Mouse (Mus musculus) midbrain, postnatal 0 days (tissue): ENCODE results near the gene Adamts16. TPM values are rescaled to one million over a fixed set of nuclear protein-coding genes. Genes with fewer than 3 reads are reported as not detected.

Experiments used
- ATAC-seq: fragments of 200-750 bp; cut with Nextera tagmentation; 2 replicates; pipeline ENCODE4 v1.8.0; 2017; ENCODE audit warnings: moderate number of reproducible peaks, mild to moderate bottlenecking, moderate TSS enrichment, moderate library complexity; ENCODE audit not compliant: low FRiP score
- DNase-seq: peaks from one replicate; pipeline ENCODE4 v3.0.0-alpha.2; 2015; ENCODE audit warnings: low spot score
- H3K27ac ChIP-seq: fragments of 300-500 bp; sonication (generic); 2 replicates; pipeline ENCODE4 v1.5.1; 2014; ENCODE audit warnings: low read depth, mild to moderate bottlenecking, low read length, mixed read lengths
- H3K27me3 ChIP-seq: fragments of 300-500 bp; sonication (generic); 2 replicates; pipeline ENCODE4 v1.6.1; 2014; ENCODE audit warnings: low read length, control low read depth, mixed read lengths; ENCODE audit not compliant: insufficient read depth
- H3K36me3 ChIP-seq: fragments of 300-500 bp; sonication (generic); 2 replicates; pipeline ENCODE4 v1.6.1; 2014; ENCODE audit warnings: low read length, control low read depth, mixed read lengths; ENCODE audit not compliant: insufficient read depth
- H3K4me1 ChIP-seq: fragments of 300-500 bp; sonication (generic); 2 replicates; pipeline ENCODE4 v1.6.1; 2014; ENCODE audit warnings: mild to moderate bottlenecking, control low read depth, antibody characterized with exemption, low read length, mixed read lengths; ENCODE audit not compliant: insufficient read depth
- H3K4me2 ChIP-seq: fragments of 300-500 bp; sonication (generic); 2 replicates; pipeline ENCODE4 v1.6.1; 2014; ENCODE audit warnings: low read depth, mild to moderate bottlenecking, low read length, mixed read lengths; ENCODE audit not compliant: poor library complexity, severe bottlenecking
- H3K4me3 ChIP-seq: fragments of 300-500 bp; sonication (generic); 2 replicates; pipeline ENCODE4 v1.5.1; 2014; ENCODE audit warnings: low read depth, mild to moderate bottlenecking, low read length, moderate library complexity
- H3K9ac ChIP-seq: fragments of 300-500 bp; sonication (generic); replicated peaks from 2 replicates; pipeline ENCODE4 v1.6.1; 2014; ENCODE audit warnings: mild to moderate bottlenecking, low read length, moderate library complexity, mixed read lengths; ENCODE audit not compliant: poor library complexity, severe bottlenecking
- H3K9me3 ChIP-seq: fragments of 300-500 bp; sonication (generic); 2 replicates; pipeline ENCODE4 v1.6.1; 2016; ENCODE audit warnings: low read length, control low read depth
- CTCF ChIP-seq: IDR thresholded peaks from 2 replicates; pipeline ENCODE4 v1.5.1; 2016; ENCODE audit warnings: antibody characterized with exemption, mild to moderate bottlenecking
- WGBS: fragments of 180-500 bp; shearing (Covaris S2); extraction: QIAGEN DNeasy Blood & Tissue Kit; methylation state at CpG from one replicate; pipeline ENCODE4 v1.1.7; 2014; 5-methylcytosine and 5-hydroxymethylcytosine counted together
- polyA plus RNA-seq: library from polyadenylated mRNA; unstranded; fragments of >200 nt; fragmentation: Nextera tagmentation; extraction: Ambion mirVana; gene quantifications from 2 replicates; pipeline ENCODE4 v1.2.1, GENCODE M21; 2015
- total RNA-seq: library from RNA; depleted of rRNA; stranded (reverse); fragments of >200 nt; gene quantifications from 2 replicates; pipeline ENCODE4 v1.2.3, GENCODE M21; 2014

The Adamts16 gene
- total and polyA plus RNA-seq, 2 experiments from 2014 or later, result 2.2 to 4.8 TPM

DNA sequence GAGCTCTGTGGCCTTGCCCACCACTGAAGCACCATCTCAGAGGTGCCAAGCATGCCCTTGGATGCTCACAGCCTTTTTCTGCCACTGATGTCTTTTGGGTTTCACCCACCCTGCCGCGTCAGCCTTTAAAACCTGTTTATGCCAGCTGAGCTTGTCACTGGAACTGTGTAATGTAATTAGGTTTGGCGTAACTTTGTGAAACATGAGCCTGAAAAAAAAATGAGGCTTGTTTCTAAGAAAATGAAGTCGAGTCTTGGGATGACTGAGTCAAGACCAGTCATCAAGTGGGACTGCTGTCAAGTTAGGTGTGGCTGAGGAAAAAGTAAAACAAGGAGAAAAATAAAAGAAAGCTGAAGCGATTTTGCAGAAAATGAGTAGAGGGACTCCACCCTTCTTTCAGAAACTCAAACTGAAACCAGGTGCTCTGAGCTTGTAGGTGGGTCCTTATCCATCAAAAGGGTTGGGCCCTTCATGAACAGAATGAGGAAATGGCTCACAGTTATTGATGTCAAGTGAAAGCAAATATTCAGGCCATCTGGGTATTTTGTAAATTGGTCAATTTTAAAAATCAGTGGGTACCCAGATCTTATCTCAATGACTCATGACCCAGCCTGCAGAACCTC is 97.1 kb downstream of the Adamts16 start:
- no peak for TF ChIP-seq CTCF
- no peak overlapping the region for H3K4me2 ChIP-seq
- ATAC-seq, result no peak
- 0 out of 2 replicates have a peak, but pooled peaks cover 3% of the 10 kb centered on the region for H3K4me1 ChIP-seq
- no peak overlapping the region for H3K4me3 ChIP-seq
- no peak for DNase-seq
- no peaks in the 10 kb centered on the region for H3K36me3 ChIP-seq
- 80% methylated on average over 5 of the region's 5 CpGs for WGBS
- H3K9me3 ChIP-seq, result no peaks in the 10 kb centered on the region
- no peak overlapping the region for H3K27ac ChIP-seq
- H3K27me3 ChIP-seq, result no peaks in the 10 kb centered on the region
- no peak overlapping the region for H3K9ac ChIP-seq

DNA sequence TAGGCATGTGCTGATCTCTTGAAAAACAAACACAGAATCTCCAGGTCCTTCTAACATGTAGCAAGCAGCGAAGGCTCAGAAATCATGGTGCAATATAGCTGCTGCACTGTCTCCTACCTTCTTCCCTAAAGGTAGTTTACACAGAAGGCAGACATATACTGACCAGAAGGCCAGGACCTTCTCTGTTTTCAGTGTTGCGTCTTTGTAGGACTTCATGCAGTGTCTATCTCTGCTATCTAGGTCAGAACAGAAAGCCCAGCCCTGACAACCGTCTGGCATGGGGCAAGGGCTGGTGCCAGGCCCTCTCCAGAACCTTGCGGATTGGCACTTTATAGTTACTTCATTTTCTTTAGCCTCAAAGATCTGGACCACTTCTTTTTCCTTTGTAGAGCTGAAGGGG is 98.9 kb downstream of the Adamts16 start:
- Histone ChIP-seq H3K9ac (no peak overlapping the region), H3K27ac (no peak overlapping the region), H3K4me2 (no peak overlapping the region), H3K36me3 (no peaks in the 10 kb centered on the region), H3K27me3 (no peaks in the 10 kb centered on the region), H3K4me1 (0 out of 2 replicates have a peak, but pooled peaks cover 3% of the 10 kb centered on the region), H3K4me3 (no peak overlapping the region), H3K9me3 (no peaks in the 10 kb centered on the region)
- TF ChIP-seq CTCF, result no peak
- DNase-seq (no peak), ATAC-seq (no peak)
- 67% methylated on average over 4 of the region's 4 CpGs for WGBS

DNA sequence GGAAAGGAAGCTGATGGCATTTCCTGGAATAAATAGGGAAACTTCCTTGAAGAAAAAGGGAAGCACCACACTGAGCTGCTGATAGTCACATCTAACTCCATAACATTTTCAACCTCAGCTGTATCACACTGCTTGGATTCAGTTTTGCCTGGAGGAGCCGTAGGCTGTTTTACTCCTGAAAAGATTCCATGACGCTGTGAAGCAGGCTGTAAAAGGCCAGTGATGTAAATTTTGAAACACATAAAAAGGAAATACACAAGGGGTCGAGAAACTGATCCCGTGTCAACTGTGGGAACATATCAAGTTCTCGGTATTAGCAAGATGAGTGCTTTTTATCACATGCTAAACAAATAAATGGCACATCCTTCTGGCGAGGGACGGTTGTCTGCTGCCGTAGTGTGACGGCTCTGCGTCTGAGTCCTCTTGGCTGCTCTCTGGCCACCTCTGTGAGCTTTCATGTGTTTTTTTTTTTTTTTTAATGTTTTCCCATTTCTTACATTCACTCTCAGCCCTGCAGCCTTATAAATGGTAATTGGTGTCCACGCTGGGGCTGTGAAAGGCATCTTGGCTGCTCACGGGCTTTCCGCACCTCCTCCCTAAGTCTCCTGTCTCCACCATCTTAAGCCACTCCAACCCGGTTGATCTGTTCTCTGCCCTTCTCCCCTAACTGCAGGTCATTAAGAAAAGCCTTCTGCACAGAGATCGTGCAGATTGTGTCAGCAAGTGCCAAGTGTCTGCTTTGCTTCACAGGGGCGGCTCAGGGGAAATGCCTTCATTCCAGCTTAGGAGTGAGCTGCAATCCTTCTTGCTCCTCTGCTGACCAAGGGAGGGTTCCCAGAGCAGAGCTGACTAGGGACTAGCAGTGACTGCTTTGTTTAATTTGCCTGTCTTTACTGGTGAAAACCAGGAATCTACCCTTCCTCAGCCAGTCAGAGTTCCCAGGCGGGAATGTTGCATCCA is 101.0 kb downstream of the Adamts16 start:
- WGBS, result 55% methylated on average over 17 of the region's 17 CpGs
- no peak for TF ChIP-seq CTCF
- Histone ChIP-seq H3K4me3 (no peak overlapping the region), H3K9ac (no peak overlapping the region), H3K9me3 (no peaks in the 10 kb centered on the region), H3K36me3 (no peaks in the 10 kb centered on the region), H3K4me1 (0 out of 2 replicates have a peak, but pooled peaks cover 3% of the 10 kb centered on the region), H3K27me3 (no peaks in the 10 kb centered on the region), H3K4me2 (no peak overlapping the region), H3K27ac (no peak overlapping the region)
- no peak for DNase-seq
- no peak for ATAC-seq

DNA sequence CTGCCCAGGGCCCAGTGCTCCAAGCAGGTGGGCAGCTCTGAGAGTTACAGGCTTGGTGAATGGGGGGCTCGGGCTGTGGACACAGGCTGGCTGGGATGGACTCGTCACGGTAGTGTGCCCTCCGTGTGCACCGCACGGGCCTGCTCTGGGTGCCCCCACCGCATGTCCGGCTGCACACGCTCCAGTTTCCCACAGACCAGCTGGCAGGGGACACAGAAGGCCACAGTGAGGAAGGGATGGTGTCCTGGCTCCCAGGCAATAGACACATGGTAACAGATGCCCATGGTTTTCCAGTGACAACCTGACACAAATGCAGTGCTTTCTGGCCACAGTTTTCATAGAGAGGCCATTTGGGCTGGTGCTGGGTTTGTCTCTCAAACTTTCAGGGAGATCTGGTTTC is 102.8 kb downstream of the Adamts16 start:
- Histone ChIP-seq H3K27ac (no peak overlapping the region), H3K27me3 (no peaks in the 10 kb centered on the region), H3K36me3 (no peaks in the 10 kb centered on the region), H3K4me1 (0 out of 2 replicates have a peak, but pooled peaks cover 3% of the 10 kb centered on the region), H3K4me2 (no peak overlapping the region), H3K9me3 (no peaks in the 10 kb centered on the region), H3K9ac (no peak overlapping the region), H3K4me3 (no peak overlapping the region)
- DNase-seq (no peak), ATAC-seq (no peak)
- no peak for TF ChIP-seq CTCF
- 93% methylated on average over 9 of the region's 9 CpGs for WGBS

DNA sequence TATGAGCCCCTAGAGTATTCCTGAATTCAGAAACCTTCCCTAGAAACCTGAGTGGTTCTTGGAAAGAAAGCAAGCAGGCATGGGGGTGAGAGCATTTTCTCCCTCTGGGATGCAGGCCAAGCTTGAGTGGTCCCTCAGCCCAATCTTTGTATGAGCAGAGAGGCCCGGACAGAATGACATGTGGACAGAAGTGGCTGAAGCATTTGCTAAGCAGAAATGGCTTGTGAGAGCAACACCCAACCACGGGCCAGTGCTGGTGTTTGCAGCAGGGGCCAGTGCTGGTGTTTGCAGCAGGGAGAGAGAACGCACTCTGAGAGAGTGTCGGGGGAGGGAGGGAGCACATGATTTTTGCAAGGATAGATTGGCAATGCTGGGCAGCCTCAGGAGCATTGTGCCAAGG is 105.2 kb downstream of the Adamts16 start:
- Histone ChIP-seq H3K4me1 (0 out of 2 replicates have a peak, but pooled peaks cover 3% of the 10 kb centered on the region), H3K27me3 (no peaks in the 10 kb centered on the region), H3K4me3 (no peak overlapping the region), H3K4me2 (no peak overlapping the region), H3K9me3 (no peaks in the 10 kb centered on the region), H3K36me3 (no peaks in the 10 kb centered on the region), H3K27ac (no peak overlapping the region), H3K9ac (no peak overlapping the region)
- ATAC-seq (0 out of 2 replicates have a peak, but pooled peaks have one; percentile 8), DNase-seq (peak; percentile 15)
- 59% methylated on average over 4 of the region's 4 CpGs for whole genome bisulfite sequencing
- TF ChIP-seq CTCF, result no peak

DNA sequence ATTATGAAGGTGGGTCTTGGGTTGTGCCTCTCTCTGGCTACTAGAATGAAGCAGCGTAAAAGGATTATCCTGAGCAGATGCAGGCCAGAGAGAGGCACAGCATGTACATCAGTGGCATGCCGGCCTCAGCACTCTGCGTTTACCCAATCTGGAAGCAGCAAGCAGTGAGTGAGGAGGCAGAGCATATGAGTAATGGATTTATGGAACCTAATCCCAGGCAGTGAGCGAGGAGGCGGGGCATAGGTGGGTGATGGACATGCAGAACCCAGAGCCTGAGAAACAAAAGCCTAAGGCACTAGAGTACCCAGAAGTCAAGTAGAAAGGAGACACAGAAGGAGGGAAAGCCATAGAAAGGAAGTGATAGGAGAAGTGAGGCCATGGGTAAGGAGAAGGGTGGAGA is 107.0 kb downstream of the Adamts16 start:
- H3K27me3 ChIP-seq, result no peaks in the 10 kb centered on the region
- H3K36me3 ChIP-seq, result no peaks in the 10 kb centered on the region
- no peak for DNase-seq
- H3K4me1 ChIP-seq, result no peaks in the 10 kb centered on the region
- H3K9me3 ChIP-seq, result no peaks in the 10 kb centered on the region
- no peak overlapping the region for H3K9ac ChIP-seq
- no peak for TF ChIP-seq CTCF
- no peak overlapping the region for H3K4me3 ChIP-seq
- ATAC-seq, result no peak
- H3K4me2 ChIP-seq, result no peak overlapping the region
- WGBS, result 64% methylated on average over 5 of the region's 5 CpGs
- no peak overlapping the region for H3K27ac ChIP-seq
